In the genomic region with DNA sequence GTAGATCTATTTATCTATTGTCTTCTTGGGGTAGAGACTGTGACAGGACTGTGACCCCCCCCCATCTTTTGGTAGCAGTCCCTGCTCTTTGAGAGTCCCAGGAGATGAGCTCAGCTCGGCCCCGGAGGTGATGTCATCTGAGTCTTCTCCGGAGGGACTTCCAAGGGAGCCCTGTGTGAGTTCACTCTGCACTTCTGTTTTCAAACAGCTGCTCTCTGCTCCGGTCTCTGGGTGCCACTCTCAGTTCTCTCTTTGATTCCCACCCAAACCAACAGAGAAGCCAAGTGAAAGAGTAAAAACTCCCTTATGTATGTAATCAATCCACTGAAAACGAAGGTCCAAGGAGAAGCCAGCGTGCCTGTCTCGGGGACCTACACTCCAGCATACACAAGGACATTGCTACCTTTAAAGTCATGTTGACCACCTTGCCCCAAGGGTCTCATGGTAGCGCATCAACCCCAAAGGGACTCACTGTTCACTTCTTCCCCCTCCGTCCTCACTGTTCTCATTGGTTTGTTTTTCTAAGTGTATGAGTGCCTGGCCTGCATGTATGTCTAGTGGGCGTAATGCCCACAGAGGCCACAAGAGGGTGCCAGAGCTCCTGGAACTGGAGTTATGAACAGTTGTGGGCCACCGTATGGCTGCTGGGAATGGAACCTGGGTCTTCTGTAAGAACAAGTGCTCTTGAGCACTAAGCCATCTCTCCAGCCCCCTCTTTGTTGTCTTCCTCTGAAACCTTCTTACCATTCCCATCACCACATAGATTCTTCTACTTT, we compare ENCODE assay signal across 9 mouse cellular contexts. TPM values are rescaled to one million over a fixed set of nuclear protein-coding genes. Genes with fewer than 3 reads are reported as not detected.
DNase-seq lines count a peak whose midpoint lies in the region; ATAC-seq and TF ChIP-seq lines count a peak whose summit lies in the region.
"Had no signal": no experiment of that assay in that cellular context is flagged by ENCODE, and none has a peak within 500 bp of the region (broad histone marks: within the 10 kb centered on the region; RNA-seq: fewer than 3 reads in every experiment).

No protein-coding gene starts in this region.

- no peaks in the 10 kb centered on the region for H3K9me3 ChIP-seq in intestine, embryonic 14.5 days (ENCODE audit: control insufficient read depth, low read length)
- H3K9me3 ChIP-seq in intestine, embryonic 15.5 days: no peaks in the 10 kb centered on the region
- no peaks in the 10 kb centered on the region for H3K9me3 ChIP-seq in ES-Bruce4 (replicated peaks; ENCODE audit: control insufficient read depth, insufficient read depth, low read length, poor library complexity, severe bottlenecking)
- no peaks in the 10 kb centered on the region for H3K9me3 ChIP-seq in hindbrain, embryonic 12.5 days (replicated peaks)

- no peaks in the 10 kb centered on the region for H3K27me3 ChIP-seq in intestine, embryonic 14.5 days (replicated peaks; ENCODE audit: control insufficient read depth, insufficient read depth, low read length)
- no peaks in the 10 kb centered on the region for H3K27me3 ChIP-seq in intestine, embryonic 15.5 days (replicated peaks)
- H3K27me3 ChIP-seq in ES-Bruce4 (ENCODE audit: control insufficient read depth, insufficient read depth, low read length, poor library complexity, severe bottlenecking): no peaks in the 10 kb centered on the region
- H3K27me3 ChIP-seq in hindbrain, embryonic 12.5 days: no peaks in the 10 kb centered on the region; the same call in 1 of the 2 replicates

- no peak overlapping the region for H3K4me3 ChIP-seq in intestine, embryonic 14.5 days (ENCODE audit: low read depth, low read length)
- H3K4me3 ChIP-seq in intestine, embryonic 15.5 days (replicated peaks): no peak overlapping the region
- no peak overlapping the region for H3K4me3 ChIP-seq in ES-Bruce4 (ENCODE audit: low read depth, low read length)
- no peak overlapping the region for H3K4me3 ChIP-seq in hindbrain, embryonic 12.5 days
- H3K4me3 ChIP-seq: myocyte had no signal

- ATAC-seq in intestine, embryonic 14.5 days (replicated peaks; ENCODE audit: low FRiP score, low TSS enrichment, low read depth): no peak
- no peak for ATAC-seq in intestine, embryonic 15.5 days
- no peak for ATAC-seq in hindbrain, embryonic 12.5 days (ENCODE audit: low FRiP score)

- peaks cover 5% of the 10 kb centered on the region; the same call in 1 of the 2 replicates for H3K4me1 ChIP-seq in intestine, embryonic 14.5 days (replicated peaks; ENCODE audit: control insufficient read depth, insufficient read depth, low read length)
- 0 out of 2 replicates have a peak, but pooled peaks cover 6% of the 10 kb centered on the region for H3K4me1 ChIP-seq in intestine, embryonic 15.5 days (replicated peaks)
- H3K4me1 ChIP-seq in ES-Bruce4 (ENCODE audit: control insufficient read depth, insufficient read depth, low read length): no peaks in the 10 kb centered on the region
- H3K4me1 ChIP-seq in hindbrain, embryonic 12.5 days: peaks cover 5% of the 10 kb centered on the region; the same call in 1 of the 2 replicates

- no peak overlapping the region for H3K9ac ChIP-seq in intestine, embryonic 14.5 days (ENCODE audit: low read length)
- H3K9ac ChIP-seq in intestine, embryonic 15.5 days: no peak overlapping the region
- no peak overlapping the region for H3K9ac ChIP-seq in ES-Bruce4 (ENCODE audit: low read depth, poor library complexity, severe bottlenecking)
- H3K9ac ChIP-seq in hindbrain, embryonic 12.5 days: no peak overlapping the region

- no peaks in the 10 kb centered on the region for H3K36me3 ChIP-seq in intestine, embryonic 14.5 days (ENCODE audit: control insufficient read depth, insufficient read depth, low read length)
- H3K36me3 ChIP-seq in intestine, embryonic 15.5 days: no peaks in the 10 kb centered on the region
- H3K36me3 ChIP-seq in ES-Bruce4 (ENCODE audit: control insufficient read depth, insufficient read depth, low read length, poor library complexity, severe bottlenecking): no peaks in the 10 kb centered on the region
- no peaks in the 10 kb centered on the region for H3K36me3 ChIP-seq in hindbrain, embryonic 12.5 days

- no peak for TF ChIP-seq POLR2A in ES-Bruce4 (IDR thresholded peaks at IDR 0.05; ENCODE audit: insufficient read depth, low read length)

- H3K27ac ChIP-seq in intestine, embryonic 14.5 days (ENCODE audit: low read depth): no peak overlapping the region
- H3K27ac ChIP-seq in intestine, embryonic 15.5 days: no peak overlapping the region
- no peak overlapping the region for H3K27ac ChIP-seq in ES-Bruce4 (ENCODE audit: insufficient read depth, low read length)
- no peak overlapping the region for H3K27ac ChIP-seq in hindbrain, embryonic 12.5 days

- TF ChIP-seq EP300 in ES-Bruce4 (IDR thresholded peaks at IDR 0.05; ENCODE audit: insufficient read depth, low read depth, low read length): no peak

- WGBS in intestine, embryonic 14.5 days: 78% methylated on average over 11 of the region's 11 CpGs
- WGBS in intestine, embryonic 15.5 days: 80% methylated on average over 11 of the region's 11 CpGs
- WGBS in hindbrain, embryonic 12.5 days: 85% methylated on average over 11 of the region's 11 CpGs

- no peak overlapping the region for H3K4me2 ChIP-seq in intestine, embryonic 14.5 days (ENCODE audit: low read length)
- H3K4me2 ChIP-seq in intestine, embryonic 15.5 days (replicated peaks): no peak overlapping the region
- no peak overlapping the region for H3K4me2 ChIP-seq in hindbrain, embryonic 12.5 days (replicated peaks)

- TF ChIP-seq CTCF in ES-Bruce4 (IDR thresholded peaks at IDR 0.05; ENCODE audit: low read depth, low read length): peak; percentile 84

- DNase-seq in intestine, embryonic 14.5 days (ENCODE audit: low spot score): peak; percentile 68
- DNase-seq in adrenal gland, postnatal 25 days: peak; percentile 30
- peak; percentile 39 for DNase-seq in heart, postnatal 4 days
- peak; percentile 61 for DNase-seq in mesoderm, embryonic 11.5 days (ENCODE audit: low read depth, low spot score)
- peak; percentile 77 for DNase-seq in thymus, postnatal 0 days (ENCODE audit: low spot score)

RNA-seq across cellular contexts. Expression of a gene that starts 19.5 kb away (rescaled TPM):
- 0.48 and 0.80 TPM in 2 replicates for polyA plus RNA-seq in intestine, embryonic 14.5 days (2014; fragmentation: Nextera tagmentation; extraction: Ambion mirVana)
- polyA plus RNA-seq in intestine, embryonic 15.5 days (2015; fragmentation: Nextera tagmentation; extraction: Ambion mirVana): 0.36 and 0.40 TPM in 2 replicates
- polyA plus RNA-seq in ES-Bruce4 (2011; ENCODE audit: insufficient read depth, insufficient read length, low read depth, missing spikeins): 1.9 and 2.8 TPM in 2 replicates
- 0.12 TPM in 1 of 2 replicates, not detected in the other for total RNA-seq in adrenal gland, postnatal 25 days (2021)
- total RNA-seq in heart, postnatal 4 days (2021): under 1 TPM; 0.24 to 0.50 TPM
- polyA plus RNA-seq in thymus, postnatal 0 days (2015; fragmentation: Nextera tagmentation; extraction: Ambion mirVana): 0.18 and 0.33 TPM in 2 replicates
- 0.06 TPM in 1 of 2 replicates, not detected in the other for polyA plus RNA-seq in hindbrain, embryonic 12.5 days (2016; fragmentation: Nextera tagmentation; extraction: Ambion mirVana)
- polyA plus RNA-seq: myocyte had no signal

RNA-seq across cellular contexts. Expression of a gene that starts 30.5 kb away (rescaled TPM):
- polyA plus RNA-seq in intestine, embryonic 14.5 days (2014; fragmentation: Nextera tagmentation; extraction: Ambion mirVana): 1.3 and 1.5 TPM in 2 replicates
- polyA plus RNA-seq in intestine, embryonic 15.5 days (2015; fragmentation: Nextera tagmentation; extraction: Ambion mirVana): 1.4 TPM in 2 replicates
- 0.24 TPM in 1 of 2 replicates, not detected in the other for polyA plus RNA-seq in ES-Bruce4 (2011; ENCODE audit: insufficient read depth, insufficient read length, low read depth, missing spikeins)
- total RNA-seq in adrenal gland, postnatal 25 days (2021): 1.6 and 1.9 TPM in 2 replicates
- 1 to 10 TPM; 1.0 to 1.2 TPM for total RNA-seq in heart, postnatal 4 days (2021)
- 6.0 and 6.6 TPM in 2 replicates for polyA plus RNA-seq in thymus, postnatal 0 days (2015; fragmentation: Nextera tagmentation; extraction: Ambion mirVana)
- polyA plus RNA-seq in hindbrain, embryonic 12.5 days (2016; fragmentation: Nextera tagmentation; extraction: Ambion mirVana): 0.31 and 0.54 TPM in 2 replicates
- polyA plus RNA-seq: myocyte had no signal
